ENCODE assay signal across 25 mouse cellular contexts in the genomic region with DNA sequence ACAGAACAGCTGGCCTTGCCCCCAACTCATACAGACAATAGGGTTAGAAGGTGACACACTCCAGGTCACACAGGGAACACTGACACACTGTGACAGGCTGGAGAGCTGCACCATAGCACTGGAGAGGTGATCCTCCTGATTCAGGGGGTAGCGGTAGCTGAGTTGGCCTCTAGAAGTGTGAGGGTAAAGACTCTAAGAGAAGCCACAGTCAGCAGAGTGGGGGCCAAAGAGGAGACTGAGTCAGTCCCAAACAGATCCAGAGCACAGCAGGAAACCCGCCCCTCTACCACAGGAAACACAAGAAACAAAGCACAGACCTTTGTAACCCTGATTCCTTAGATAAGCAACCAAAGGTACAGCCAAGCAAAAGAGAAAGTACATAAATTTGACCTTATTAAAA. TPM values are rescaled to one million over a fixed set of nuclear protein-coding genes. Genes with fewer than 3 reads are reported as not detected.
A peak's percentile ranks its signal among the peaks of the same experiment; 100 is the strongest.
DNase-seq lines count a peak whose midpoint lies in the region; ATAC-seq and TF ChIP-seq lines count a peak whose summit lies in the region.
"Had no signal": no experiment of that assay in that cellular context is flagged by ENCODE, and none has a peak within 500 bp of the region (broad histone marks: within the 10 kb centered on the region; RNA-seq: fewer than 3 reads in every experiment).

No protein-coding gene starts in this region.

- DNase-seq in spleen, adult 2 months (ENCODE audit: low read depth in 1 of 2, low spot score in 2 of 2): no peak
- DNase-seq in spleen, adult 18-20 months: no peak
- DNase-seq in liver, embryonic 11.5 days (ENCODE audit: low spot score): no peak
- DNase-seq in thymus, adult 18-20 months: peak; percentile 22 to 53
- DNase-seq in gastrocnemius, postnatal 10 days: no peak
- DNase-seq in hindbrain, postnatal 0 days (ENCODE audit: low spot score): no peak
- DNase-seq in lung, postnatal 36 days: no peak
- no peak for DNase-seq in forebrain, embryonic 10.5 days (ENCODE audit: extremely low spot score, low spot score)
- DNase-seq: adrenal gland, adult 8-10 months; cerebellum, adult 18-20 months; heart, adult 2 months; heart, postnatal 10 days; kidney, adult 18-20 months; kidney, postnatal 10 days; lung, postnatal 14 days; retina, postnatal 1 day had no signal

- no peak for TF ChIP-seq CTCF in spleen, adult 2 months (IDR thresholded peaks at IDR 0.05; ENCODE audit: extremely low read depth, insufficient read depth, insufficient read length, insufficient replicate concordance)
- no peak for TF ChIP-seq CTCF in hindbrain, postnatal 0 days (IDR thresholded peaks at IDR 0.05; ENCODE audit: low read depth)

- H3K4me2 ChIP-seq in liver, embryonic 11.5 days: no peak overlapping the region
- H3K4me2 ChIP-seq in hindbrain, postnatal 0 days (ENCODE audit: low read depth, low read length): no peak overlapping the region
- H3K4me2 ChIP-seq: hindbrain, embryonic 14.5 days; midbrain, embryonic 12.5 days had no signal

- no peaks in the 10 kb centered on the region; the same call in 1 of the 2 replicates for H3K4me1 ChIP-seq in spleen, adult 2 months (ENCODE audit: control insufficient read depth, insufficient read depth, insufficient read length)
- H3K4me1 ChIP-seq in liver, embryonic 11.5 days (replicated peaks; ENCODE audit: control insufficient read depth, insufficient read depth, low read length): no peaks in the 10 kb centered on the region; the same call in 1 of the 2 replicates
- H3K4me1 ChIP-seq in hindbrain, postnatal 0 days (ENCODE audit: insufficient read depth, low read length): no peaks in the 10 kb centered on the region
- no peaks in the 10 kb centered on the region for H3K4me1 ChIP-seq in forebrain, embryonic 10.5 days
- H3K4me1 ChIP-seq: midbrain, embryonic 12.5 days had no signal

- peak overlapping the region; percentile 30; the same call in 1 of the 2 replicates for H3K27ac ChIP-seq in spleen, adult 2 months (ENCODE audit: insufficient read depth, low read length)
- no peak overlapping the region; the same call in 1 of the 2 replicates for H3K27ac ChIP-seq in liver, embryonic 11.5 days (ENCODE audit: low read depth, low read length)
- no peak overlapping the region for H3K27ac ChIP-seq in hindbrain, postnatal 0 days
- H3K27ac ChIP-seq in forebrain, embryonic 10.5 days: no peak overlapping the region
- H3K27ac ChIP-seq: heart, adult 2 months; hindbrain, embryonic 14.5 days; layer of hippocampus, adult 2 months; left cerebral cortex, adult 2 months; midbrain, embryonic 12.5 days had no signal

- no peak overlapping the region for H3K9ac ChIP-seq in liver, embryonic 11.5 days (ENCODE audit: low read depth, low read length)
- no peak overlapping the region for H3K9ac ChIP-seq in hindbrain, postnatal 0 days (replicated peaks; ENCODE audit: low read length)
- H3K9ac ChIP-seq: hindbrain, embryonic 14.5 days; midbrain, embryonic 12.5 days had no signal

- peaks cover 8% of the 10 kb centered on the region; the same call in 1 of the 2 replicates for H3K36me3 ChIP-seq in spleen, adult 2 months (ENCODE audit: control insufficient read depth, insufficient read depth, low read length)
- peaks cover 26% of the 10 kb centered on the region; the same call in 1 of the 2 replicates for H3K36me3 ChIP-seq in liver, embryonic 11.5 days (ENCODE audit: control insufficient read depth, insufficient read depth, low read length)
- H3K36me3 ChIP-seq in hindbrain, postnatal 0 days (ENCODE audit: insufficient read depth, low read length): 0 out of 2 replicates have a peak, but pooled peaks cover 1% of the 10 kb centered on the region
- H3K36me3 ChIP-seq in forebrain, embryonic 10.5 days (replicated peaks): peaks cover 94% of the 10 kb centered on the region

- TF ChIP-seq POLR2A in spleen, adult 2 months (IDR thresholded peaks at IDR 0.05; ENCODE audit: low read depth, low read length): no peak

- WGBS in spleen, adult 2 months: 52% methylated on average over 2 of the region's 2 CpGs
- WGBS in liver, embryonic 11.5 days: 66% methylated on average over 2 of the region's 2 CpGs
- 83% methylated on average over 2 of the region's 2 CpGs for WGBS in hindbrain, postnatal 0 days
- WGBS in forebrain, embryonic 10.5 days: 89% methylated on average over 2 of the region's 2 CpGs

- H3K9me3 ChIP-seq in liver, embryonic 11.5 days (ENCODE audit: control insufficient read depth, low read length): no peaks in the 10 kb centered on the region
- H3K9me3 ChIP-seq in hindbrain, postnatal 0 days (ENCODE audit: low read length): no peaks in the 10 kb centered on the region
- peaks cover 13% of the 10 kb centered on the region for H3K9me3 ChIP-seq in forebrain, embryonic 10.5 days
- H3K9me3 ChIP-seq: midbrain, embryonic 12.5 days had no signal

- 0 out of 2 replicates have a peak, but pooled peaks have one; percentile 24 for ATAC-seq in liver, embryonic 11.5 days (replicated peaks; ENCODE audit: low FRiP score)
- ATAC-seq in hindbrain, postnatal 0 days: no peak
- ATAC-seq: forebrain, embryonic 16.5 days had no signal

- H3K4me3 ChIP-seq in spleen, adult 2 months (ENCODE audit: extremely low read depth, insufficient read depth, insufficient read length): no peak overlapping the region
- no peak overlapping the region for H3K4me3 ChIP-seq in liver, embryonic 11.5 days (ENCODE audit: low read depth, low read length)
- no peak overlapping the region for H3K4me3 ChIP-seq in hindbrain, postnatal 0 days (ENCODE audit: low read length)
- no peak overlapping the region for H3K4me3 ChIP-seq in forebrain, embryonic 10.5 days
- H3K4me3 ChIP-seq: erythroblast, embryonic 14.5 days; heart, adult 2 months; layer of hippocampus, adult 2 months; left cerebral cortex, adult 2 months; midbrain, embryonic 12.5 days; myocyte had no signal

- no peaks in the 10 kb centered on the region for H3K27me3 ChIP-seq in spleen, adult 2 months (ENCODE audit: control insufficient read depth, insufficient read depth, low read length)
- H3K27me3 ChIP-seq in liver, embryonic 11.5 days (replicated peaks; ENCODE audit: control insufficient read depth, insufficient read depth, low read length): no peaks in the 10 kb centered on the region
- H3K27me3 ChIP-seq in hindbrain, postnatal 0 days (ENCODE audit: insufficient read depth, low read length): no peaks in the 10 kb centered on the region
- H3K27me3 ChIP-seq in forebrain, embryonic 10.5 days (ENCODE audit: poor library complexity, severe bottlenecking): no peaks in the 10 kb centered on the region
- H3K27me3 ChIP-seq: midbrain, embryonic 12.5 days had no signal

RNA-seq across cellular contexts. Expression of gene Adat1, which starts 15.8 kb away (rescaled TPM):
- polyA plus RNA-seq in spleen, adult 2 months (2012; rRNA removed): 2.2 and 2.6 TPM in 2 replicates
- polyA plus RNA-seq in liver, embryonic 11.5 days (2014; fragmentation: Nextera tagmentation; extraction: Ambion mirVana): 12.7 and 17.8 TPM in 2 replicates
- total RNA-seq in gastrocnemius, postnatal 10 days (2021): 1 to 10 TPM; 1.4 to 2.1 TPM
- total RNA-seq in hindbrain, postnatal 0 days (2014; rRNA removed): 3.8 and 4.5 TPM in 2 replicates
- polyA plus RNA-seq in hindbrain, postnatal 0 days (2015; fragmentation: Nextera tagmentation; extraction: Ambion mirVana): 4.7 and 4.9 TPM in 2 replicates
- polyA plus RNA-seq in forebrain, embryonic 10.5 days (2016; fragmentation: Nextera tagmentation; extraction: Ambion mirVana): 18.6 and 18.7 TPM in 2 replicates
- polyA plus RNA-seq: erythroblast, embryonic 14.5 days had no signal

RNA-seq across cellular contexts. Expression of gene Kars, which starts 34.8 kb away (rescaled TPM):
- 25.2 and 27.9 TPM in 2 replicates for polyA plus RNA-seq in spleen, adult 2 months (2012; rRNA removed)
- 261 and 283 TPM in 2 replicates for polyA plus RNA-seq in liver, embryonic 11.5 days (2014; fragmentation: Nextera tagmentation; extraction: Ambion mirVana)
- 100 to 1,000 TPM; 114 to 119 TPM for total RNA-seq in gastrocnemius, postnatal 10 days (2021)
- total RNA-seq in hindbrain, postnatal 0 days (2014; rRNA removed): 106 and 107 TPM in 2 replicates
- polyA plus RNA-seq in hindbrain, postnatal 0 days (2015; fragmentation: Nextera tagmentation; extraction: Ambion mirVana): 158 and 162 TPM in 2 replicates
- 270 and 285 TPM in 2 replicates for polyA plus RNA-seq in forebrain, embryonic 10.5 days (2016; fragmentation: Nextera tagmentation; extraction: Ambion mirVana)

RNA-seq across cellular contexts. Expression of gene Terf2ip, which starts 34.9 kb away (rescaled TPM):
- 6.9 and 8.1 TPM in 2 replicates for polyA plus RNA-seq in spleen, adult 2 months (2012; rRNA removed)
- polyA plus RNA-seq in liver, embryonic 11.5 days (2014; fragmentation: Nextera tagmentation; extraction: Ambion mirVana): 15.2 and 17.3 TPM in 2 replicates
- total RNA-seq in gastrocnemius, postnatal 10 days (2021): 10 to 100 TPM; 11.3 to 13.5 TPM
- 48.8 and 51.1 TPM in 2 replicates for total RNA-seq in hindbrain, postnatal 0 days (2014; rRNA removed)
- 56.0 and 60.8 TPM in 2 replicates for polyA plus RNA-seq in hindbrain, postnatal 0 days (2015; fragmentation: Nextera tagmentation; extraction: Ambion mirVana)
- 26.7 and 27.5 TPM in 2 replicates for polyA plus RNA-seq in forebrain, embryonic 10.5 days (2016; fragmentation: Nextera tagmentation; extraction: Ambion mirVana)

RNA-seq across cellular contexts. Expression of gene Gabarapl2, which starts 35.8 kb away (rescaled TPM):
- polyA plus RNA-seq in spleen, adult 2 months (2012; rRNA removed): 15.9 and 25.4 TPM in 2 replicates
- 136 and 141 TPM in 2 replicates for polyA plus RNA-seq in liver, embryonic 11.5 days (2014; fragmentation: Nextera tagmentation; extraction: Ambion mirVana)
- 10 to 100 TPM; 74.8 to 81.4 TPM for total RNA-seq in gastrocnemius, postnatal 10 days (2021)
- 86.2 and 99.4 TPM in 2 replicates for total RNA-seq in hindbrain, postnatal 0 days (2014; rRNA removed)
- 461 and 465 TPM in 2 replicates for polyA plus RNA-seq in hindbrain, postnatal 0 days (2015; fragmentation: Nextera tagmentation; extraction: Ambion mirVana)
- 204 and 213 TPM in 2 replicates for polyA plus RNA-seq in forebrain, embryonic 10.5 days (2016; fragmentation: Nextera tagmentation; extraction: Ambion mirVana)

RNA-seq across cellular contexts. Expression of gene Gm6793, which starts 38.5 kb away (rescaled TPM):
- polyA plus RNA-seq in spleen, adult 2 months (2012; rRNA removed): not detected in 2 replicates
- polyA plus RNA-seq in liver, embryonic 11.5 days (2014; fragmentation: Nextera tagmentation; extraction: Ambion mirVana): 1.0 and 1.1 TPM in 2 replicates
- total RNA-seq in gastrocnemius, postnatal 10 days (2021): not detected
- total RNA-seq in hindbrain, postnatal 0 days (2014; rRNA removed): not detected in 2 replicates
- polyA plus RNA-seq in hindbrain, postnatal 0 days (2015; fragmentation: Nextera tagmentation; extraction: Ambion mirVana): 0.70 and 0.91 TPM in 2 replicates
- 0.21 TPM in 1 of 2 replicates, not detected in the other for polyA plus RNA-seq in forebrain, embryonic 10.5 days (2016; fragmentation: Nextera tagmentation; extraction: Ambion mirVana)
- total RNA-seq: heart, adult 2 months; layer of hippocampus, adult 2 months; left cerebral cortex, adult 2 months had no signal
- polyA plus RNA-seq: G1E; heart, adult 2 months; liver, embryonic 16.5 days had no signal

Comparison
In these comparisons a context has a peak if more than half of its experiments do, and no peak if none do; other contexts are left out.
1. DNase-seq: peak in thymus, adult 18-20 months (2 of 2); none in spleen, adult 2 months (0 of 2), spleen, adult 18-20 months (0 of 2), liver, embryonic 11.5 days (single experiment), gastrocnemius, postnatal 10 days (single experiment), hindbrain, postnatal 0 days (single experiment), lung, postnatal 36 days (single experiment) and forebrain, embryonic 10.5 days (single experiment).